21 mouse cellular contexts compared by ENCODE assay signal in the genomic region with DNA sequence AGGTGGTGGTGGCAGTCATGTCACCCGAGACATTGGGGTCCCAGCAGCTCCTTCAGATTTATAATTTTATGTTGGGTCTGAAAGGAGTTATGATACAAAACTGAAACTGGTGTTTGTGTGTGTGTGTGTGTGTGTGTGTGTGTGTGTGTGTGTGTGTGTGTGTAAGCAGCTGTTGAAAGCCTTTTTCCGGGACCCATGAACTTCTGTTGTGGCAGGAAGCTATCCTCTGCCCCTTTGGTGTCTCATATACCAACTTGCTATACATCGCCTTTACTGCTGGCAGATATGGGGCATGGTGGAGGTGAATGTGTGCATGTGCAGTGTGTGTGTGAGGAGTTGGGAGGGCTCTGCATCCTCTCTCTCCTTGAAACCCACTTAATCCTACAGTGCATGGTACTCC. TPM values are rescaled to one million over a fixed set of nuclear protein-coding genes. Genes with fewer than 3 reads are reported as not detected.
A peak's percentile ranks its signal among the peaks of the same experiment; 100 is the strongest.
DNase-seq lines count a peak whose midpoint lies in the region; TF ChIP-seq lines count a peak whose summit lies in the region.
"Not testable (repeated sequence)": the region's sequence is repeated elsewhere in the genome, so short reads cannot be mapped to it uniquely, and the experiment has no call there.
"Had no signal": no experiment of that assay in that cellular context is flagged by ENCODE, and none has a peak within 500 bp of the region (broad histone marks: within the 10 kb centered on the region; RNA-seq: fewer than 3 reads in every experiment).

No protein-coding gene starts in this region.

- H3K4me3 ChIP-seq in thymus, adult 2 months (ENCODE audit: control insufficient read depth, insufficient read depth, low read length) = not testable (repeated sequence)

- peak; percentile 58 to 62 for DNase-seq in CD8-positive naive resting alpha-beta T cell, adult 2 months (ENCODE audit: low read depth in 2 of 2, low spot score in 2 of 2)
- DNase-seq in gastrocnemius, postnatal 25 days = peak; percentile 13
- peak; percentile 5 for DNase-seq in lung, postnatal 25 days (ENCODE audit: low spot score)
- peak; percentile 13 to 16 for DNase-seq in spleen, postnatal 36 days (ENCODE audit: low spot score in 2 of 2)
- peak; percentile 74 for DNase-seq in thymus, adult 2 months
- DNase-seq in thymus, postnatal 10 days (ENCODE audit: low spot score in 2 of 2) = peak; percentile 73 to 74
- DNase-seq in thymus, postnatal 25 days = peak; percentile 76
- DNase-seq in thymus, postnatal 4 days = peak; percentile 70

- TF ChIP-seq CTCF in thymus, adult 2 months (IDR thresholded peaks at IDR 0.05; ENCODE audit: borderline replicate concordance, control insufficient read depth, extremely low read depth, insufficient read depth, low read length, poor library complexity) = not testable (repeated sequence)

- TF ChIP-seq POLR2A in thymus, adult 2 months (IDR thresholded peaks at IDR 0.05; ENCODE audit: control insufficient read depth, extremely low read depth, insufficient read depth, low read length, poor library complexity) = not testable (repeated sequence)

- H3K36me3 ChIP-seq in thymus, adult 2 months (ENCODE audit: control insufficient read depth, insufficient read depth, low read length) = not testable (repeated sequence)

- WGBS in thymus, adult 2 months = 53% methylated on average over 3 of the region's 3 CpGs

- not testable (repeated sequence) for H3K27ac ChIP-seq in thymus, adult 2 months (ENCODE audit: control insufficient read depth, insufficient read depth, low read length)

- H3K27me3 ChIP-seq in thymus, adult 2 months (ENCODE audit: control insufficient read depth, insufficient read depth, low read length) = not testable (repeated sequence)

- H3K4me1 ChIP-seq in thymus, adult 2 months (replicated peaks; ENCODE audit: control insufficient read depth, insufficient read depth, low read length) = not testable (repeated sequence)

RNA-seq across cellular contexts. Expression of gene Dmbt1, which starts 41.6 kb away (rescaled TPM):
- not detected for total RNA-seq in gastrocnemius, postnatal 25 days (2021)
- 0.64 and 0.94 TPM in 2 replicates for polyA plus RNA-seq in thymus, adult 2 months (2012; rRNA removed)
- total RNA-seq: adrenal gland, adult 18-20 months; adrenal gland, adult 8-10 months; adrenal gland, postnatal 14 days; adrenal gland, postnatal 36 days; forebrain, postnatal 0 days; MEL had no signal
- polyA plus RNA-seq: activated CD4-positive, CD25-positive, alpha-beta regulatory T cell, adult 4 months; C2C12; CD4-positive, CD25-positive, alpha-beta regulatory T cell, adult 4 months; embryonic facial prominence, embryonic 10.5 days; embryonic facial prominence, embryonic 12.5 days; forebrain, embryonic 11.5 days; forebrain, embryonic 15.5 days; forebrain, postnatal 0 days had no signal

Comparison
In these comparisons a context has a peak if more than half of its experiments do, and no peak if none do; other contexts are left out.
1. DNase-seq: peak in every context shown above with its lines; median percentile 76 in thymus, postnatal 25 days; 74 in thymus, adult 2 months; 74 in thymus, postnatal 10 days; 70 in thymus, postnatal 4 days; 60 in CD8-positive naive resting alpha-beta T cell, adult 2 months; 14 in spleen, postnatal 36 days; 13 in gastrocnemius, postnatal 25 days; 5 in lung, postnatal 25 days.